Mouse (Mus musculus): ENCODE measurements around the gene Rims4.

Gene Rims4

DNA sequence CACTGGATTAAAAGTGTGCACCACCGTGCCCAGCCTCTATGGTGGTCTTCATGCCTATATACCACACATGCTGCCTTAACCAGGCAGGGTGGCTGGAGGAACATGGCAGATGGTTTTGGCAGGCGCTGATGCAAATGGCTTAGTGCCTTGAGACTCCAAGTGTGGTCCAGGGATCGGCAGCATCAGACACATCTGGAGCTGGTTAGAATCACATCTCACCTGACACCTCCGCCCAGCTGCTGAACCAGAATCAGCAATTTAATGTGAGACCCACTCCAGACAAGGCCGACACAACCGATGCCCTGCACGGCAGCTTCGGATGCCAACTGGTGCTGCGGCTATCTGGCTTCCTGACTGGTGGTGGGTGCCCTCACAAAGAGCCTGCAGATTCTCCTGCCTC, 52.4 kb downstream of the Rims4 start:
- DNase-seq (ENCODE audit: low spot score) = no peak

DNA sequence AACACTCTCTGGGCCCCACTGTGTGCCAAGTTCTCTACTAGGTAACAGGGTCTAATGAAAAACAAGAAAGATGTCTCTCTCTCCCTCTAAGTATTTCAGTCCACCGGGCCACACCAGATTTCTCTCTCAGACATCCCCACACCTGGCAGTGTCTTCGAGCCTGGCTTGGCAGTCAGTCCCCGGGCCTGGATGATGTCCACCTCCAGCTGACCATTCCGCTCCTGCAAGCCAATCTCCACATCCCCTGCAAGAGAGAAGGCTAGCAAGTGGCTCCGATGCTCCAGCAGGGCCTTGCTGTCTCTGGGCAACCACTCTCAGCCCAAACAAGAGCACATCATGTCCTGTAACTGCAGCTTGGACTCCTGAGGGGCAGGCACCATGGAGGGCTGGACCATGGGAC, 53.2 kb downstream of the Rims4 start:
- DNase-seq (ENCODE audit: low spot score) = no peak

DNA sequence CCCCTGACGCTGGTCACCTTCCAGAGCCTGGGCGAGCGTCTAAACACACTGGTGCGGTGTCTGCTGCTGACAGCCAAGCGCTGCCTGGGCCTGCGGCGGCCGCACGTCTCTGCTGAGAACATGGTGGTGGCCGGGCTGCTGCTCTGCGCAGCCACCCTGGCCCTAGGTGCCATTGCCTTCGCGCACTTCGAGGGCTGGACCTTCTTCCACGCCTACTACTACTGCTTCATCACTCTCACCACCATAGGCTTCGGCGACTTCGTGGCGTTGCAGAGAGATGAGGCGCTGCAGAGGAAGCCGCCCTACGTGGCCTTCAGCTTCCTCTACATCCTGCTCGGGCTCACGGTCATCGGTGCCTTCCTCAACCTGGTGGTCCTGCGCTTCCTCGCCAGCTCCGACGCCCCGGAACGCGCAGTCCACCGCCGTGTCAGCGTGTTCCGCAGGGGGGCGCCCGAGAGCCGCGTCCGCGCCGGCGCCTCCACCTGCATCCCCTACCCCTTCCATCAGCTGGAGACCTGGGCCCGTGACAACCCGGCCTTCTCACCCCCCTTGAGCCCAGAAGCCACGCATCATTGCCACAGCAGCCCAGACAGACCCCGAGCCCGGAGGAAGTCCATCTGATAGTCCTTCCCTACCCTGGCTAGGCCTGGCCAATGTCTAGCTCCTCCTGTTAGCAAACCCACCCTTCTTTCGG, 60.1 kb downstream of the Rims4 start:
- DNase-seq (ENCODE audit: low spot score) = no peak

- DNase-seq (ENCODE audit: low spot score) = no peak
Measured at GRCm38 (mm10) chr2:163857233-163857632, 61.2 kb downstream of the Rims4 start.

- DNase-seq (ENCODE audit: low spot score) = no peak
Measured at GRCm38 (mm10) chr2:163853461-163853901, 65.0 kb downstream of the Rims4 start, which contains the start of gene Kcnk15. Kcnk15 (plus strand) TSS chr2:163853651.

- no peak for DNase-seq (ENCODE audit: low spot score)
Measured at GRCm38 (mm10) chr2:163842043-163842442, 76.4 kb downstream of the Rims4 start.

DNA sequence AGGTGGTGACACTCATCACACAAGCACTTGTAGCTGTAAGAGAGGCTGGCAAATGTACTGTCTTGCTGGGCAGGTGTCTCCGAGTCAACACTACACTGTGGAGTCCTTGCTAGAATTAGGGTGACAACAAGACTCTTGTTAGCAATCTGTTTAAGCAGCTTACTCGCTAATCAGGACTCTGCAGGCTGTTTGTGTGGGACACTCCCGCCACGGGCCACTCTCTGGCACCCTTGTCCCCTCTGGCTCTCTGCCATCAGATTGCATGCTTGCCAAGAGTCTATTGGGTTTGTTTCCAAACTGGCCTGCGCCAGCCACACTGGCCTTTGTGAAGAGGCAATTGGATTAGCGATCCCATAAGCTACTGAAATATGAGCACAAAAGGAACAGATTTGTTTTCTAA, 79.0 kb downstream of the Rims4 start:
- no peak for DNase-seq (ENCODE audit: low spot score)

- peak; percentile 65 for DNase-seq (ENCODE audit: low spot score)
Measured at GRCm38 (mm10) chr2:163838043-163838442, 80.4 kb downstream of the Rims4 start.

- no peak for DNase-seq (ENCODE audit: low spot score)
Measured at GRCm38 (mm10) chr2:163831163-163831562, 87.3 kb downstream of the Rims4 start.

- DNase-seq (ENCODE audit: low spot score) = no peak
Measured at GRCm38 (mm10) chr2:163826494-163826893, 92.0 kb downstream of the Rims4 start.

DNA sequence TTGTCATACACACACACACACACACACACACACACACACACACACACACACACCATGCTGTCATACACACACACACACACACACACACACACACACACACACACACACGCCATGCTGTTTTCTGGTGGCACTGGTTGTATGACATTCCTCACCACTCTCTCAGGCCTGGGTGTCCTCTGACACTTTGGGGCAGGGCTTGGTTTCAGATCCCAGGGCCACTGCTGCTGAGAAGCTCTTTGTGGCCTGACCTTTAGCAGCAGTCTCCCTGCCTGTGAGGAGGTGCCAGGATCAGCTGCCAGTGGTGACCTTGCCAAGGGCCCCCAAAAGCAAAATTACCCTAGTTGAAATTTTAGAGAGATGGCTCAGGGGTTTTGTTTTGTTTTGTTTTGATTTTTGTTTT, 92.6 kb downstream of the Rims4 start:
- no peak for DNase-seq (ENCODE audit: low spot score)

- no peak for DNase-seq (ENCODE audit: low spot score)
Measured at GRCm38 (mm10) chr2:163823771-163824170, 94.7 kb downstream of the Rims4 start.

GRCm38 (mm10) chr2:163823248-163823647, 95.2 kb downstream of the Rims4 start:
- no peak for DNase-seq (ENCODE audit: low spot score)

DNA sequence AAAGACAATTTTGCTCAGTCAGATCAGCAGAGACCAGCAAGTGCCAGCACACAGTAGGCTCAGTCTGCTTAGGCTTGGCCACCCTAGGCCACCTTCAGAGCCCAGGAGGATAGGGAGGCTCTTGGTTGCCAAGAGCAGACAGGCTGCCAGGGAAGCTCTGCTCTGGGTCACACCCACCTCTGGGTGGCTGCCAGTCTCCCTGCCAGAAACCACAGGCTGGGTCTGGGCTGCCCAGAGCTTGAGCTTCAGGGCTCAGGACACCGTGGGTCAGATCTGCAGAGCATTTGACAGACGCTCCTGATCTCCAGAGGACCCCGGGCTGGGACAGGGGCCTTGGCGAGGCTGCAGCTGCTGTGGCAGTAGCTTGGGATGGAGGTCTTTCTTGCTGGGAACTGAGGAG, 97.9 kb downstream of the Rims4 start, which contains the start of gene Ccn5:
Gene Ccn5 (plus strand): TSS at position 255 of the 400 bp plus-strand sequence.
- DNase-seq (ENCODE audit: low spot score) = no peak

DNA sequence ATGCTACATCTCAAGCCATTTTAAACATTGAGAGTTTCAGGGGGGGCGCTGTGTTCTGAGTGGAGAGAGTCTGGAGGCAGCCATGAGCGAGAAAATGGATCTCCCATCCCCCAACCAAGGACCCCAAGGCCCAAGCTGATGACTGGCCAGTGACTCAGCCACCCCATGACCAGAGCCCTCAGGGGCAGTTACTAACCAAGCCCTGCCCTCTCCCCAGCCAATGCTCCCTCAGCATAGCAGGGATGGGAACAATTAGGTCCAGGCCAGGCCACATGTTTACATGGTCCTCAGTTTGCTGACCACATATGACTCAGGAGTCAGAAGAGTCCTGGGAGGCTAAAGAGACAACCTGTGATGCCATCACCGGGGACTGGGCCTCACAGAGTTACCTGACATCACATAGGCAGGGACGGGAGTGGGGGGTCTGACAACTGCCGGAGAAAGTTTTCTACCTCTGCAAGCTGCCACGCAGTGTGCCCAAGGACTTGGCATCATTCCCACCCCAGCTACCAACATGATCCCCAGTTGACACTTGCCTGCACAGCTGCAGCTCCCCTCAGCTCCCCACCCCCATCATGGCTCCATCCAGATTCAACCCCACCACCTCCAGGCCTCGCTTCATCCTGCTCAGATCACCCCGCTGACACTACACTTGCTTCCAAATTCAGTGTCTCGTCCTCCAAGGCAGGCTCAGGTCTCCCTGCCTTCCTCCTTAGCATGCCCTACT, 103.6 kb downstream of the Rims4 start:
- DNase-seq (ENCODE audit: low spot score) = no peak

- DNase-seq (ENCODE audit: low spot score) = no peak
Measured at GRCm38 (mm10) chr2:163813077-163813476, 105.4 kb downstream of the Rims4 start.
